Mouse (Mus musculus): ENCODE measurements around the gene 1700011L22Rik. TPM values are rescaled to one million over a fixed set of nuclear protein-coding genes. Genes with fewer than 3 reads are reported as not detected.
A peak's percentile ranks its signal among the peaks of the same experiment; 100 is the strongest.

Gene 1700011L22Rik
- total RNA-seq, 1 experiment from 2014 or later, result not detected

- no peak for ATAC-seq (replicated peaks; ENCODE audit: insufficient number of reproducible peaks, low FRiP score, low TSS enrichment, poor library complexity, severe bottlenecking)
Observed at GRCm38 (mm10) chr8:79201446-79202147, 46.8 kb downstream of the 1700011L22Rik start.

- no peak for ATAC-seq (replicated peaks; ENCODE audit: insufficient number of reproducible peaks, low FRiP score, low TSS enrichment, poor library complexity, severe bottlenecking)
Observed at GRCm38 (mm10) chr8:79198675-79199074, 49.7 kb downstream of the 1700011L22Rik start.

- ATAC-seq (replicated peaks; ENCODE audit: insufficient number of reproducible peaks, low FRiP score, low TSS enrichment, poor library complexity, severe bottlenecking), result no peak
Observed at GRCm38 (mm10) chr8:79196481-79196880, 51.9 kb downstream of the 1700011L22Rik start.

- ATAC-seq (replicated peaks; ENCODE audit: insufficient number of reproducible peaks, low FRiP score, low TSS enrichment, poor library complexity, severe bottlenecking), result no peak
Observed at GRCm38 (mm10) chr8:79190071-79190470, 58.3 kb downstream of the 1700011L22Rik start.

GRCm38 (mm10) chr8:79185488-79185887 is 62.9 kb downstream of the 1700011L22Rik start:
- no peak for ATAC-seq (replicated peaks; ENCODE audit: insufficient number of reproducible peaks, low FRiP score, low TSS enrichment, poor library complexity, severe bottlenecking)

- no peak for ATAC-seq (replicated peaks; ENCODE audit: insufficient number of reproducible peaks, low FRiP score, low TSS enrichment, poor library complexity, severe bottlenecking)
Observed at GRCm38 (mm10) chr8:79179678-79180077, 68.7 kb downstream of the 1700011L22Rik start.

GRCm38 (mm10) chr8:79175991-79176390 is 72.4 kb downstream of the 1700011L22Rik start:
- no peak for ATAC-seq (replicated peaks; ENCODE audit: insufficient number of reproducible peaks, low FRiP score, low TSS enrichment, poor library complexity, severe bottlenecking)

- ATAC-seq (replicated peaks; ENCODE audit: insufficient number of reproducible peaks, low FRiP score, low TSS enrichment, poor library complexity, severe bottlenecking), result no peak
Observed at GRCm38 (mm10) chr8:79173606-79174005, 74.8 kb downstream of the 1700011L22Rik start.

- ATAC-seq (replicated peaks; ENCODE audit: insufficient number of reproducible peaks, low FRiP score, low TSS enrichment, poor library complexity, severe bottlenecking), result no peak
Observed at GRCm38 (mm10) chr8:79165276-79165675, 83.1 kb downstream of the 1700011L22Rik start.

- no peak for ATAC-seq (replicated peaks; ENCODE audit: insufficient number of reproducible peaks, low FRiP score, low TSS enrichment, poor library complexity, severe bottlenecking)
Observed at GRCm38 (mm10) chr8:79164336-79164735, 84.0 kb downstream of the 1700011L22Rik start.

GRCm38 (mm10) chr8:79162533-79163308 is 85.6 kb downstream of the 1700011L22Rik start:
- ATAC-seq (replicated peaks; ENCODE audit: insufficient number of reproducible peaks, low FRiP score, low TSS enrichment, poor library complexity, severe bottlenecking), result peak; percentile 48; the same call in 1 of the 2 replicates

- peak; percentile 84 for ATAC-seq (replicated peaks; ENCODE audit: insufficient number of reproducible peaks, low FRiP score, low TSS enrichment, poor library complexity, severe bottlenecking)
Observed at GRCm38 (mm10) chr8:79161172-79161778, 87.1 kb downstream of the 1700011L22Rik start.

Other genes with a start within 250 kb of the 1700011L22Rik start
- 1.2 to 8.0 TPM (median 2.2 TPM) in 3 replicates for gene Zfp827, start 220.1 kb downstream of the 1700011L22Rik start, total RNA-seq (2017)
- 3.2 to 10.5 TPM (median 7.1 TPM) in 3 replicates for gene Mmaa, start 46.4 kb upstream of the 1700011L22Rik start, total RNA-seq (2017)
- gene Smad1, start 150.9 kb upstream of the 1700011L22Rik start, total RNA-seq (2017), result 20.4 to 33.2 TPM (median 21.8 TPM) in 3 replicates